Mouse (Mus musculus): Measurements from ENCODE around the gene Rrp9.

- no peak for TF ChIP-seq CTCF (IDR thresholded peaks at IDR 0.05; ENCODE audit: low read depth)
- no peak for TF ChIP-seq EP300 (IDR thresholded peaks at IDR 0.05; ENCODE audit: low read depth)
Measured at GRCm38 (mm10) chr9:106534975-106535374, 59.2 kb downstream of the Rrp9 start.

Data from liver, postnatal 0 days (tissue).